Comparison of ENCODE assay signal across 16 mouse cellular contexts in genomic region chr9:87872384-87872905, GRCm38 (mm10).
DNase-seq lines count a peak whose midpoint lies in the region; TF ChIP-seq lines count a peak whose summit lies in the region.
"Had no signal": no experiment of that assay in that cellular context is flagged by ENCODE, and none has a peak within 500 bp of the region (broad histone marks: within the 10 kb centered on the region; RNA-seq: fewer than 3 reads in every experiment).

No protein-coding gene starts in this region.

- no peak overlapping the region for H3K4me3 ChIP-seq in CH12.LX (replicated peaks in 1 of 3; ENCODE audit: low read depth in 2 of 3, low read length in 2 of 3, poor library complexity in 1 of 3)

- no peak for TF ChIP-seq RAD21 in CH12.LX (IDR thresholded peaks at IDR 0.05; ENCODE audit: low read depth, low read length)

- no peaks in the 10 kb centered on the region for H3K79me2 ChIP-seq in CH12.LX (replicated peaks; ENCODE audit: control insufficient read depth, extremely low read depth, insufficient read depth, poor library complexity, severe bottlenecking)

- no peaks in the 10 kb centered on the region for H3K9me3 ChIP-seq in CH12.LX (replicated peaks; ENCODE audit: low read length)

- H3K27me3 ChIP-seq in CH12.LX (replicated peaks) = no peaks in the 10 kb centered on the region
- H3K27me3 ChIP-seq: Patski had no signal

- DNase-seq in CH12.LX (ENCODE audit: extremely low read depth) = no peak
- DNase-seq in cerebellum, postnatal 14 days = no peak
- DNase-seq: adrenal gland, adult 2 months; adrenal gland, adult 8-10 months; adrenal gland, postnatal 10 days; adrenal gland, postnatal 14 days; adrenal gland, postnatal 25 days; adrenal gland, postnatal 36 days; B cell, adult 2 months; cerebellum, adult 11 months; cerebellum, adult 11-12 months; cerebellum, adult 18-20 months; cerebellum, adult 2 months; cerebellum, adult 8-10 months had no signal

- no peak for TF ChIP-seq EP300 in CH12.LX (IDR thresholded peaks at IDR 0.05; ENCODE audit: low read length)

- no peak overlapping the region for H3K27ac ChIP-seq in CH12.LX (ENCODE audit: insufficient read depth, low read depth)

- in situ Hi-C loops in CH12.LX (cut with MboI; ENCODE audit: low pct_ligation_motif_present, low pct_unique_long_range_greater_than_20kb, low sequenced_read_pairs) = no loop called here

- TF ChIP-seq POLR2A in CH12.LX (IDR thresholded peaks at IDR 0.05; ENCODE audit: low read depth, low read length) = no peak

- H3K9ac ChIP-seq in CH12.LX (ENCODE audit: insufficient read depth, low read depth) = peak overlapping the region; percentile 66; the same call in 1 of the 2 replicates

- peak overlapping the region; percentile 91; the same call in 1 of the 2 replicates for H3K4me2 ChIP-seq in CH12.LX (ENCODE audit: insufficient read depth, low read depth, poor library complexity, severe bottlenecking)

- H3K36me3 ChIP-seq in CH12.LX (replicated peaks in 1 of 2; ENCODE audit: control insufficient read depth in 1 of 2, insufficient read depth in 1 of 2, low read length in 1 of 2) = no peaks in the 10 kb centered on the region
- H3K36me3 ChIP-seq: G1E had no signal

- H3K4me1 ChIP-seq in CH12.LX (ENCODE audit: control insufficient read depth in 1 of 2, insufficient read depth in 2 of 2) = peaks cover 9 to 11% of the 10 kb centered on the region in 2 experiments

- dilution Hi-C loops in CH12.LX (cut with MboI; ENCODE audit: extremely low pct_ligation_motif_present, extremely low pct_unique_long_range_greater_than_20kb, low sequenced_read_pairs) = no loop called here

- TF ChIP-seq CTCF in CH12.LX (conservative IDR thresholded peaks at IDR 0.05 in 1 of 2, IDR thresholded peaks at IDR 0.05 in 1 of 2; ENCODE audit: low read depth in 2 of 2, low read length in 2 of 2) = no peak

TF ChIP-seq in CH12.LX, 34 proteins besides CTCF, POLR2A, EP300 and RAD21:
- no peak for TF ChIP-seq USF2 (conservative IDR thresholded peaks at IDR 0.05; ENCODE audit: low read depth, low read length)
- TF ChIP-seq MAFK (IDR thresholded peaks at IDR 0.05; ENCODE audit: insufficient replicate concordance, low read length) = no peak
- TF ChIP-seq UBTF (IDR thresholded peaks at IDR 0.05; ENCODE audit: low read depth, low read length) = no peak
- TF ChIP-seq CHD1 (IDR thresholded peaks at IDR 0.05; ENCODE audit: low read depth, low read length) = no peak
- peak; percentile 7; the same call in 1 of the 2 replicates for TF ChIP-seq MAX (IDR thresholded peaks at IDR 0.05; ENCODE audit: low read length)
- peak; percentile 63; the same call in 1 of the 2 replicates for TF ChIP-seq MEF2A (IDR thresholded peaks at IDR 0.05; ENCODE audit: borderline replicate concordance, low read depth, low read length)
- no peak for TF ChIP-seq TCF12 (IDR thresholded peaks at IDR 0.05; ENCODE audit: low read depth, low read length)
- peak; percentile 76 for TF ChIP-seq NRF1 (IDR thresholded peaks at IDR 0.05; ENCODE audit: low read depth, low read length)
- TF ChIP-seq TBP (conservative IDR thresholded peaks at IDR 0.05; ENCODE audit: low read depth, low read length) = 0 out of 2 replicates have a peak, but pooled peaks have one; percentile 25
- no peak for TF ChIP-seq SIN3A (IDR thresholded peaks at IDR 0.05; ENCODE audit: low read length)
- no peak for TF ChIP-seq ZKSCAN1 (IDR thresholded peaks at IDR 0.05; ENCODE audit: borderline replicate concordance, low read depth, low read length)
- TF ChIP-seq ZNF384 (IDR thresholded peaks at IDR 0.05; ENCODE audit: low read depth, low read length) = no peak
- TF ChIP-seq E2F4 (IDR thresholded peaks at IDR 0.05; ENCODE audit: insufficient replicate concordance, low read depth, low read length) = 0 out of 2 replicates have a peak, but pooled peaks have one; percentile 57
- TF ChIP-seq USF1 (IDR thresholded peaks at IDR 0.05; ENCODE audit: low read depth, low read length) = no peak
- no peak for TF ChIP-seq BHLHE40 (IDR thresholded peaks at IDR 0.05; ENCODE audit: low read depth, low read length)
- TF ChIP-seq KAT2A (IDR thresholded peaks at IDR 0.05; ENCODE audit: insufficient replicate concordance, low read length) = no peak
- no peak for TF ChIP-seq ETS1 (conservative IDR thresholded peaks at IDR 0.05; ENCODE audit: low read depth, low read length)
- TF ChIP-seq JUND (conservative IDR thresholded peaks at IDR 0.05; ENCODE audit: low read depth, low read length) = no peak
- TF ChIP-seq IRF4 (IDR thresholded peaks at IDR 0.05; ENCODE audit: low read depth, low read length) = peak; percentile 51; the same call in 1 of the 2 replicates
- TF ChIP-seq HCFC1 (IDR thresholded peaks at IDR 0.05; ENCODE audit: low read depth, low read length) = no peak; the same call in 1 of the 2 replicates
